Mouse (Mus musculus) neutrophil, adult 5-6 weeks (primary cell): ENCODE measurements around the gene Mmp27. TPM values are rescaled to one million over a fixed set of nuclear protein-coding genes. Genes with fewer than 3 reads are reported as not detected.

Source experiments
- ATAC-seq: fragments of 151-379, 151-347 bp; 2 replicates; pipeline ENCODE4 v1.8.0; 2017; ENCODE audit warnings: mild to moderate bottlenecking, moderate TSS enrichment; ENCODE audit not compliant: insufficient number of reproducible peaks, poor library complexity, low FRiP score, severe bottlenecking; ENCODE audit errors: extremely low read depth
- total RNA-seq: library from RNA; stranded (forward); fragments of 200-1000 nt; gene quantifications from 2 replicates; pipeline ENCODE4 v1.2.3, GENCODE M21; 2017

The Mmp27 gene
- 0.61 and 0.70 TPM in 2 replicates for total RNA-seq

- ATAC-seq = no peak
These were observed at the start of gene Mmp27 for GRCm38 (mm10) chr9:7571162-7571561. Gene Mmp27 (plus strand): TSS chr9:7571396.

- ATAC-seq = no peak
These were observed 44.8 kb upstream of the Mmp27 start for GRCm38 (mm10) chr9:7526255-7526940.

- ATAC-seq = no peak
These were observed 28.4 kb upstream of the Mmp27 start for GRCm38 (mm10) chr9:7542763-7543162.

DNA sequence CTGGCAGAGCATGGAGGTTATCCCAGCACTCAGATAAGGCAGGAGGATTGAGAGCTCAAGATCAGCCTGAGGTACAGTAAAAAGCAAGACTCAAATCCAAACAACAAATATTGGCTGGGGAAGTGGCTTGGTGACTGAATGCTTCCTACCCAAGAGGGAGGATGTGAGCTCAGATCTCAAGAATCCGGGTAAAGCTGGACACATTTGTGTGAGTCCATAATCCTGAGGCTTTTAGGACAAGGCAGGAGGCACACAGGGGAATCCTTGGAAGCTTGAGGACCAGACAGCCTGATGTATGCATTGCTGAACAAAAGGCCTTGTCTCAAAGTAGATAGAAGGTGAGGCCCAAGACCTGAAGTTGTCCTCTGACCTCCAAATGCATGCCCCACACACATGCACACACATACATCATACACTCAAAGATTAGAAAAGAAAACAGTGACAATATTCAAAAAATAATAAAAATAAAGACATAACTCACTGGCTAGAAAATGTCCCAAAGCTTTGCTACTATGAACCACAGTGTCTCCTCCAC is 26.2 kb upstream of the Mmp27 start:
- ATAC-seq = no peak

DNA sequence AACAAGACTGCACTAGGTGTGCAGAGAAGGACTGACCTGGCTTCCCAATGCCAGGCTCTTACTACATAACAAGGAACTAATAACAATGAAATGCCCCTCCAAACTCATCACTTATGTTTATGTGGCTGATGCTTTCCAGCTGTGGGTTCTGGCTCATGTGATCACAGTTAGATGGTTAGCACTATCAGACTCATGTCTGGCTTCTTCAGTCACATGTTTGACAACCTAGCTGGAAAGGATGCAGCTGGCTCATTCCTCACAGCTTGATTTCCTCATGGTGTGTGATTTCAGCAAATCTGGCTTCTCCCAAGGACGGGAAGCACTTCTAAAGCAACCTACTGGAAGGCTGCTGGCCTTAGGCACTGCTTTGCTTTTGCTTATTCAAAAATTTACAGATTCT is 25.7 kb upstream of the Mmp27 start:
- ATAC-seq = no peak

DNA sequence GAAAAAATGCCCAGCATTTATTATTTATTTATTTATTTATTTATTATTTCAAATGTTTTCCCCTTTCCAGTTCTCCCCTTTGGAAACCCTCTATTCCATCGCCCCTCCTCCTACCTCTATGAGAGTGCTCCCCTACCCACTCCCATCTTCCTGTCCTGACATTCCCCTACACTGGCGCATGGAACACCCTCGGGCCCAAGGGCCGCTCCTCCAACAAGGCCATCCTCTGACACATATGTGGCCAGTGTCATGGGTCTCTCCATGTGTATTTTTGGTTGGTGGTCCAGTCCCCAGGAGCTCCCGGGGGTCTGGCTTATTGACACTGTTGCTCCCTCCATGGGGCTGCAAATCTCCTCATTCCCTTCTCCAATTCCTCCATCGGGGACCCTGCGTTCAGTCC is 25.3 kb upstream of the Mmp27 start:
- ATAC-seq = no peak

DNA sequence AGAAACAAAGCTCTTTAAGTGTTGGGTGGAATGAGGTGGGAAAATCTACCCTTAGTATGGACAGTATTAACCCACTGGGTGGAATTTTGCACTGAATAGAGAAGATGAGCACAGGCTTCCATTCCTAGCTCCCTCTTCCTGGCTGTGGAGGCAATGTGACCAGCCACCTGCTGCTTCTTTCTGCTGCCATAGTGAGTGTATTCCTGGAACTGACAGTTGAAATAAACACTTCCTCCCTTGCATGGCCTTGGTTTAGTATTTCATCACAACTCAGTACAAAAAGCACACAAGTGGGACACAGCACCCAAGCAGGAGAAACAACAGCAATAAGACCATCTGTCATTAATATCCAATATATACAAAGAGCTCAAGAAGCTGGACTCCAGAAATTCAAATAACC is 19.3 kb upstream of the Mmp27 start:
- no peak for ATAC-seq

DNA sequence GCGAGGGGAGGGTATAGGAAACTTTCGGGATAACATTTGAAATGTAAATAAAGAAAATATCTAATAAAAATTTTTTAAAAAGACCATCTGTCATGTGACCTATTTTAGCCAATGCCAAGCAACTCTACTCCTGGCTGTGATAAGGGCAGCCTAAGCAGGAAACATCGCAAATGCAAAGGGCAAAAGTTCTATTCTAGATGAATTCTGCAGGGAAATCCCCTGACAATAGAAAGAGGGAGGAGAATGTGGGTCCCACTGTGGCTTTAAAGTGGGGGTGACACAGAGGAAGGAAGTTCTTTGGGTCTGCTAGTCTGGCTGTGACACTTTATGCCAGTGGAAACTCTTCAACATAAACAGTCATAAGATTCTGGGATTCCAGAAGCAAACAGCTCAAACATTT is 17.7 kb upstream of the Mmp27 start:
- no peak for ATAC-seq

- peak; percentile 55; the same call in 1 of the 2 replicates for ATAC-seq
These were observed 16.8 kb upstream of the Mmp27 start for GRCm38 (mm10) chr9:7554382-7554781.

- ATAC-seq = peak; percentile 93
These were observed 12.8 kb upstream of the Mmp27 start, which contains the start of gene Mmp8 for GRCm38 (mm10) chr9:7558221-7559017. Gene Mmp8 (plus strand): TSS chr9:7558456.

GRCm38 (mm10) chr9:7560026-7560425 is 11.2 kb upstream of the Mmp27 start:
- no peak for ATAC-seq

DNA sequence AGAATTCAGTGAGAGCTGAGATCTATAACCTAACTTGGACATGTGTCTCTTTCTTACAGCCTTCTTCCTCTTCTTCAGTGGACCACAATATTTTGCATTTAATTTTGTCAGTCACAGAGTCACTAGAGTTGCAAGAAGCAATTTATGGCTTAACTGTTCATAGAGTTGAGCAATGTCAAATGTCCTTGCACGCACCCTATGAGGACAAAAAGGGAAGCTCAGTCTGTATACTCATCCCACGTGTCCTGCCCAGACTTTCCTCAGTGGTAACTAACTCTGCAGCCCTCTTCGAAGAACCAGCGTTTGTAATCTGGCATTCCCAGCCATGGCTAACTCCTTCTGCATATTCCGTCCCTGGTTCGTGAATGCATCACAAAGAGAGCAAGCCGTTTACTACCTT is 3.8 kb upstream of the Mmp27 start:
- ATAC-seq = peak; percentile 97

DNA sequence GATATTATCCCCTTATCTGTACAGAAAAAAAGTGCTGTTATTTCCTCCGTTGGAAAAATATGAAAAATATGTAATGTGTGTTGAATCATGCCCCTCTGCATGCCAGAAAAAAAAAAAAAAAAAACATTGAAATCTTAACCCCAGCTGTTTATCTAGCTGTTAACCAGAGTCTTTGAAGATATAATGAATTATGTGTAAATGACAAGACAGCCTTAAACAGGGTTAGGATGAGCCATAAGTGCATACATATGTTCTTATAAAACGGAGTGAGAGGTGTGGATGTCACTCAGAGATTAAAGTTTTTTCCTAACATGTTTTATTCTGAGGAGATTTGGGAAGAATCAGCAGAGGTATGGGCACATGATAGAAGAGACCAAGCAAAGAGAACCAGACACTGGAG is 3.3 kb upstream of the Mmp27 start:
- no peak for ATAC-seq

DNA sequence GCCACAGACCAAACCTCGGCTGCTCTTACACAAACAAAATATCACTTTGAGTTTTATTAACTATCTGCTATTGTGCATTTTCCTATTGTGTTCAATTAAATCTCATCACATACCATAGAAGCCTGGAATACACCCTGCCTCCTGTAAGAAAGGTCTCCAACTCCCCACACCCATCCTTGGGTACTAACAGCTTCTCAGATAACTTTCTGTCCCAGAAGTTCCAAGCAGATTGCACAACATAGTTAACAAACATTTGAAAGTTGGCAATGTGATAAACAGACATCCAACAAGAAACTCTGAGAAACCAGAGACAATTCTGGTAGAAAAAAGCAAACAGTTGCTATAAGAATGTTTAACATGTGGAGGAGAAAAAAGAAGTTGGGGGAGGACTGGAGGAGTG is 711 bp upstream of the Mmp27 start:
- ATAC-seq = no peak

DNA sequence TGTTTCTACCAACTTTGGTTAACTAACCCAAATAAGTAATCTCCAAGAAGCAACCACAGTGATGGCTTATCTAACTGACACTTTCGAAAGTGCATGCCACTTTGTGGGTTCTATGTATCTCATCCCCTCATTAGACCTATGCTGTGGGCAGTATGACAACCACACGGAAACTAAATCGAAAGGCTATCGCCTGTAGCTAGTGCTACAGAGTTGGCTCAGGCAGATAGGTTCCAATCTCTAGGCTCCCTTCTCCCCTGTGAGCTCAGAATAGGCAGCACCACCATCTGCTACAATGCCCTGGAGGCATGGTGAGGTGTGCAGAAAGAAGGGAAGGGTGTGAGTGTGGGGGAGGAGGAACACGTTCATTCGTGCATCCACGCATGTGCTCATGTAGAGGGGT is 992 bp downstream of the Mmp27 start:
- no peak for ATAC-seq

GRCm38 (mm10) chr9:7572663-7573308 is 1.6 kb downstream of the Mmp27 start:
- no peak for ATAC-seq

GRCm38 (mm10) chr9:7575526-7575925 is 4.3 kb downstream of the Mmp27 start:
- no peak for ATAC-seq

- no peak for ATAC-seq
These were observed 6.2 kb downstream of the Mmp27 start for GRCm38 (mm10) chr9:7577371-7577770.

DNA sequence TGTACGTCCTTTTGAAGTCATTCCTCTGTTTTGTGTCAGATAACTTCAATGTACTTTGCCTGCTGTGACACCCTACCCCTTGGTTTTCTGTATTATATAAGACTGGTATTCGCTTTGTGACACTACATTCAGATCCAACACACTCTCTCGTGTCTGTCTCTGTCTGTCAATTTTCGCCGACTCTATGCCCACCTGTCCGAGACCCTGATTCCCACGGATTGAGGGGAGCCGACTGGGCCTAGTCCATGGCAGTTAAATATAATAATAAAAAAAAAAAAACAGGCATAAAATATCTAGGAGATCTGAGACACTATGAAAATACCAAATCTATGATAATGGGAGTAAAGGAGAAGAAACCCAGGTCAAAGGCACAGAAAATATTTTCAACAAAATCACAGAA is 18.9 kb downstream of the Mmp27 start:
- no peak for ATAC-seq
